Mouse (Mus musculus) kidney, postnatal 36 days (tissue): ENCODE data around the gene Psmb7.

ENCODE experiments used
- DNase-seq, 2 experiments: peaks; one replicate each; pipeline ENCODE4 v3.0.0; 2021 to 2022; ENCODE audit warnings: mixed read lengths in 2 of 2

Gene Psmb7

DNA sequence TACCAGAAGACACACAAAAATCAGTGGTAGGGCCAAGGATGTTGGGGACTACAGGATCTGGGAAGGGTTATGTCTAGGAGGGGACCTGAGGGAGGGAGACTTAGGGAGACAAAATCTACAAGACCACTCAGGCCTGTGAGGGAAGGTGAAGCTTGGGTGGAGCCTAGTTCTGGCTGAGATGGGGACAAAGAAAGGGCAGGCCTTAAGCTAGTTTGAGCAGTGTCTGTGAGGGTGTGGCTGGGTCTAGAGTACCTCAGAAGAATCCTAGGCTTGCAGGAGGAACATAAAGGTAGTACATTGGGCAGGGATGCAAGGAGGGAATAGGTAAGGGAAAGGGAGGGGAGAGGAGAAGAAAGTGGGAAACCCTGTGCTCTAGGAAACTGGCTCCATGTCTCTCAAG lies 99.5 kb downstream of the Psmb7 start:
- DNase-seq, result no peak

DNA sequence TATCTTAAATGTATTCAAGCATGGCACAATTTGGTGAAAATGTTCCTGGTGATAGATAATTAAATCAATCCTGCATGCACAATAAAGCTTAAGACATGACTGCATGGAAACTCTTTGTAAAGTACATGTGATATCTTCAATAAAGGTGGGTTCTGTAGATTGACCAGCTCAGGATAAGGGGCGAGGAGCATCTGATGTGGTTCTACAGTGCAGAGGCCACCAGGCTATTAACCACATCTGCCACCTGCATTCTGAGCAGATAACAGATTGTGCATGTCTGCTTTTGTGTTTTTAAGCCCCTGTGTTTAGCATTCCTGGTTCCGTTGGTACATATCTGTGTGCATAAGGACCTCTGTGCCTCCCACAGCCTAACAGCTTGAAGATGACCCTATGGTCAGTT lies 100.7 kb downstream of the Psmb7 start:
- no peak for DNase-seq

DNA sequence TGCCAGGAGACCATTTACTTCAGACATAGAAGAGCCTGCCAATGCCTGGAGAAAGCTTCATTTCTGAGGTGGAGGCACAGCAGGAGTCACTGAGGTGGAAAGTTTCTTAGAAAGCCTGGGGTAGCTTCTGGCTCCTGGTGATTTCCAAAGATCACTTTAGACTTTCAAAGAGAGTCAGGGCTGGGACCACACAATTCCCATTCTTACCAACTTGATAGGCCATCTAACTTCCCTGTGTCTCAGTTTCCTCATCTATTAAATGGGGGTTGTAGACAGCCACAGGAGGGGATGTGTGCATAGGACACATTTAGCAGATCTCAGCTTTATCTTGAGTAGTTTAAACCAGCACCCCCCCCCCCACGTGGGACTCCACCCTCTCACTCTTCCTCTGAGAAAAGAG lies 101.5 kb downstream of the Psmb7 start:
- no peak for DNase-seq

DNA sequence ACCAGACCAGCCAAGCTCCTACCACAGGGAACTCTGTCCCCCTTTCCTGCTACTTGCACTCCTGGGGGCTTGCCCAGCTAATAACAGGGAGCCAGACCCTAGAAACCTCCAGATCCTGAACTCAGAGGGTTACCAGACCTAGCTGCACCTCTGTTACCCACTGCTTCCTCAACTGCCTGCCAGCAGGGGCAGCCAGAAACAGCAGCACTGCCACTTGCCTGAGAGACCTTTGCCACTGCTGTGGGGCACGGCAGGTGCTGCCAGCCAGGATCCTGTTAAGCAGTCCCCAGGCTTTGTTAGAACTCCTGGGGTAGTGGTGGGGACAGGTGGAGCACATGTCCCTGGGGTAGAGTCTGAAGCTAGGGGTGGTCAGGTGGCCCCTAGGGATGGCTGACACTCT lies 102.3 kb downstream of the Psmb7 start:
- peak in 1 of 2 experiments; percentile 37 for DNase-seq

DNA sequence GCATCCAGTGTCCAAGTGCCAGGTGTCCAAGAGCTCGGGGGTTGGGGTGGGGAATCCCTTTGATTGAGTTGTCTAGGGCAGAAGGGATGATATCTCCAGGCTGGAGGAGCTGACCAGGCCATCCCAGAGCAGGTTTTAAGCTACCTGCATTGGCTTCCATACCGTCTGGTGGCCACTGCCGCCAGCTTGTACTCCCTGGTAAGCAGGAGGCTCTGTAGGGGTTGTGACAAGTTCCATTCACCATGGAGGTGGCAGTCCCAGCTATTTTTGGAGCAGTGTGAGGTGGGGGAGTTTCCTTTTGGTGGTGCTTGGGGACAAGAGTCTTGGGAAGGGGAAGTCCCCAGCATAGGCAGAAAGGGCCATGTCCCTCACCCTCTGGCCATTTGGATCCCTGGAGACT lies 102.8 kb downstream of the Psmb7 start:
- no peak for DNase-seq

DNA sequence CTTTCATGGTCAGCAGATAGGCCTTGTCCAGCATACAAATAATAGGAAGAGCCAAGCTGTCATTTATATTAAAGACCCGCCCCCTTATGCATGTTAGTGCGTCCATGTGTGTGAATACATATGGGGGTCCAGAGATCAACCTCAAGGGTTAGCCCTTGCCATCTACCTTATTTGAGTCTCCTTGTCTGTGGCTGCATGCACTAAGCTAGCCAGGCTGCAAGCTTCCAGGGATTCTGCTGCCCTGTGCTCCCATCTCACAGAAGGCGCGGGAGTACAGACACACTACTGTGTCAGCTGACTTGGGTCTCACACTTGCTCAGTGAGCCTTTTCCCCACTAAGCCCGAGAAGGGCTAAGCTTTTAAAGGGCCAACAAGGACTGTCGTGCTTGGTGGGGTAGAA lies 103.2 kb downstream of the Psmb7 start:
- DNase-seq, result no peak

DNA sequence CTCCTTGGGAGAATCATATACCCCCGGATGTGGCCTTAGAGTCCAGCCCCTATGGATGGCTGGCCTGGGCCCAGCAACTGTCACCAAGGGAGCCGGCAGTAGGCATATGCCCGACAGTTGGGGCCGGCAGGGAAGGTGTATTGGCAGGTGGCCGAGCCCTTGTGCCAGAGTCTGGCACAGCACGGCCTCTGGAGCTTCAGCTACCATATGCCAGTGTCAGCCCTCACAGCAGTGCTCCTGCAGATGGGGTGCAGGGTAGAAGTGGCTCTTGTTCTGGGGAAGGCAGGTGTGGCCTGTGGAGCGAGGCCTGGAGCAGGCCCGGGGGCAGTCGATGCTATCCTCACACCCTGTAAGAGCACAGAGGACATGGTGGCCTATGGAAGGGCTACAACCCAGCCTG lies 104.2 kb downstream of the Psmb7 start:
- DNase-seq, result no peak
